In genomic region chr2:18766441-18766820, GRCm38 (mm10) we compare ENCODE assay signal across 8 mouse cellular contexts.
A peak's percentile ranks its signal among the peaks of the same experiment; 100 is the strongest.
DNase-seq lines count a peak whose midpoint lies in the region; ATAC-seq and TF ChIP-seq lines count a peak whose summit lies in the region.

No protein-coding gene starts in this region.

- WGBS in cerebellum, adult 2 months: 48% methylated on average over 4 of the region's 4 CpGs
- 32% methylated on average over 4 of the region's 4 CpGs for WGBS in forebrain, embryonic 16.5 days
- 15% methylated on average over 4 of the region's 4 CpGs for WGBS in liver, embryonic 16.5 days (ENCODE audit: insufficient replicate concordance)

- H3K27ac ChIP-seq in cerebellum, adult 2 months (ENCODE audit: insufficient read depth, low read length): peak overlapping the region; percentile 55; the same call in 1 of the 2 replicates
- H3K27ac ChIP-seq in forebrain, embryonic 16.5 days (ENCODE audit: low read length): peak overlapping the region; percentile 90
- peak overlapping the region; percentile 58 for H3K27ac ChIP-seq in liver, embryonic 16.5 days (ENCODE audit: low read length)

- peak overlapping the region; percentile 80 for H3ac ChIP-seq in C2C12 (ENCODE audit: control insufficient read depth, insufficient read length, low read depth)

- no peak for TF ChIP-seq CTCF in cerebellum, adult 2 months (IDR thresholded peaks at IDR 0.05; ENCODE audit: borderline replicate concordance, insufficient read depth, low read depth, low read length)
- no peak for TF ChIP-seq CTCF in C2C12 (IDR thresholded peaks at IDR 0.05; ENCODE audit: control insufficient read depth, insufficient read depth, insufficient read length)

- H3K9ac ChIP-seq in forebrain, embryonic 16.5 days (replicated peaks; ENCODE audit: low read depth, low read length): peak overlapping the region; percentile 98
- peak overlapping the region; percentile 3; the same call in 1 of the 2 replicates for H3K9ac ChIP-seq in liver, embryonic 16.5 days (ENCODE audit: low read depth, low read length)

- H3K79me3 ChIP-seq in C2C12 (ENCODE audit: low read depth): no peaks in the 10 kb centered on the region

- H3K4me2 ChIP-seq in forebrain, embryonic 16.5 days (ENCODE audit: low read length): peak overlapping the region; percentile 68
- peak overlapping the region; percentile 78 for H3K4me2 ChIP-seq in liver, embryonic 16.5 days (ENCODE audit: low read depth, low read length)

- DNase-seq in cerebellum, adult 2 months: no peak
- DNase-seq in cerebellum, postnatal 4 days (ENCODE audit: low spot score in 2 of 2): no peak
- DNase-seq in c-Kit-positive CD71-positive TER-119-positive erythroid progenitor cells, embryonic 14.5 days (ENCODE audit: low spot score): no peak
- DNase-seq in thymus, postnatal 0 days (ENCODE audit: low spot score): no peak
- no peak for DNase-seq in retina, embryonic 14.5 days (ENCODE audit: low spot score)

- no peaks in the 10 kb centered on the region for H3K9me3 ChIP-seq in forebrain, embryonic 16.5 days (ENCODE audit: control insufficient read depth, low read length)
- no peaks in the 10 kb centered on the region for H3K9me3 ChIP-seq in liver, embryonic 16.5 days (replicated peaks; ENCODE audit: control insufficient read depth, low read length)

- ATAC-seq in forebrain, embryonic 16.5 days: no peak
- ATAC-seq in liver, embryonic 16.5 days (ENCODE audit: low read depth): no peak

- no peaks in the 10 kb centered on the region for H3K27me3 ChIP-seq in cerebellum, adult 2 months (ENCODE audit: control insufficient read depth, insufficient read depth, low read length)
- H3K27me3 ChIP-seq in C2C12 (ENCODE audit: control insufficient read depth, insufficient read depth, insufficient read length): no peaks in the 10 kb centered on the region
- H3K27me3 ChIP-seq in forebrain, embryonic 16.5 days (replicated peaks; ENCODE audit: control insufficient read depth, insufficient read depth, low read length): no peaks in the 10 kb centered on the region
- peaks cover 5% of the 10 kb centered on the region for H3K27me3 ChIP-seq in liver, embryonic 16.5 days (ENCODE audit: control insufficient read depth, insufficient read depth, low read depth, low read length)

- H3K4me3 ChIP-seq in cerebellum, adult 2 months (replicated peaks; ENCODE audit: insufficient read depth, low read depth, low read length): peak overlapping the region; percentile 62
- peak overlapping the region; percentile 56 for H3K4me3 ChIP-seq in C2C12 (ENCODE audit: insufficient read depth, poor library complexity, severe bottlenecking)
- H3K4me3 ChIP-seq in forebrain, embryonic 16.5 days (replicated peaks; ENCODE audit: low read length): peak overlapping the region; percentile 81
- peak overlapping the region; percentile 70 for H3K4me3 ChIP-seq in liver, embryonic 16.5 days (ENCODE audit: low read depth, low read length)

- H3K4me1 ChIP-seq in cerebellum, adult 2 months (ENCODE audit: control insufficient read depth, insufficient read depth, low read length): no peaks in the 10 kb centered on the region
- no peaks in the 10 kb centered on the region for H3K4me1 ChIP-seq in forebrain, embryonic 16.5 days (replicated peaks; ENCODE audit: control insufficient read depth, insufficient read depth, low read length)
- H3K4me1 ChIP-seq in liver, embryonic 16.5 days (ENCODE audit: control insufficient read depth, low read depth, low read length): peaks cover 3% of the 10 kb centered on the region; the same call in 1 of the 2 replicates

- no peak for TF ChIP-seq POLR2A in cerebellum, adult 2 months (IDR thresholded peaks at IDR 0.05; ENCODE audit: borderline replicate concordance, insufficient read depth, low read length)

- H3K79me2 ChIP-seq in C2C12 (ENCODE audit: control insufficient read depth, insufficient read depth): peaks cover 8% of the 10 kb centered on the region

- H3K36me3 ChIP-seq in C2C12 (ENCODE audit: control insufficient read depth, insufficient read depth): no peaks in the 10 kb centered on the region
- H3K36me3 ChIP-seq in forebrain, embryonic 16.5 days (ENCODE audit: control insufficient read depth, insufficient read depth): no peaks in the 10 kb centered on the region
- H3K36me3 ChIP-seq in liver, embryonic 16.5 days (ENCODE audit: control insufficient read depth, insufficient read depth): no peaks in the 10 kb centered on the region

TF ChIP-seq in C2C12, 6 proteins besides CTCF, POLR2A, EP300 and RAD21:
- TF ChIP-seq CEBPB (IDR thresholded peaks at IDR 0.05; ENCODE audit: low read depth): peak; percentile 30
- TF ChIP-seq USF1 (IDR thresholded peaks at IDR 0.05; ENCODE audit: low read depth): no peak
